Mouse (Mus musculus): Measurements from ENCODE around the gene Dcdc2a.

Gene Dcdc2a

DNA sequence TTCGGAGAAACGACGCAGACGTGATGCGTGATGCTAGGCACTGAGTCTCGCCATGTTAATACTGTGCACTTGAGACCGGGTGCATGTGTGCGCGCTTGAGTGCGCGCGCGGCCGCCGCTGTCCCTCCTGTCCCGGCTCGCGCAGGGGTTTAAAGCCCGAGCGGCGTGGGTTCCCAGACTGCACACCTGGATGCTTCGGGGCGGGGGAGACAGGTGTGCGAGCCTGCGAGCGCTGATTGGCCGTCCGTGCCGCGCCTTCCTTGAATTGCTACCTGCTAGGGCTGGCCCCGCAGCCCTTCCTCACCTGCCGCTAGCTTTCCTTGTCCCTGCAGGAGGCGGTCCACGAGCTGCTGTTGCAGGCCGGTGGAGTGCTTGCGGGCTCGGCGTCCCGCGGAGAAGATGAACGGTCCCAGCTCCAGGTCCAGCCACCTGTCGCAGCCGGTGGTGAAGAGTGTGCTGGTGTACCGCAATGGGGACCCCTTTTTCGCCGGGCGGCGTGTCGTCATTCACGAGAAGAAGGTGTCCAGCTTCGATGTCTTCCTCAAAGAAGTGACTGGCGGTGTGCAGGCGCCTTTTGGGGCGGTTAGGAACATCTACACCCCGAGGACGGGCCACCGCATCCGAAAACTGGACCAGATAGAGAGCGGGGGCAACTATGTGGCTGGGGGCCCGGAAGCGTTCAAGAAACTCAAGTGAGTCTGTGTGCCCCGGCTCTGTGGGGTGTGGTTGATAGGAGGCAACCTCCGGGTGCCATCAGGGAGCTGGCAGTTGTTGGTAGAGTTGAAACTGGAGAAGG lies at the start of gene Dcdc2a:
Gene Dcdc2a, plus strand, starts transcription at position 132 of the 795 bp plus-strand sequence.
- DNase-seq (ENCODE audit: low spot score in 2 of 2), result peak; percentile 4 to 8

- peak; percentile 48 to 67 for DNase-seq (ENCODE audit: low spot score in 2 of 2)
These were observed 48.7 kb upstream of the Dcdc2a start for GRCm38 (mm10) chr13:25007115-25007514.

DNA sequence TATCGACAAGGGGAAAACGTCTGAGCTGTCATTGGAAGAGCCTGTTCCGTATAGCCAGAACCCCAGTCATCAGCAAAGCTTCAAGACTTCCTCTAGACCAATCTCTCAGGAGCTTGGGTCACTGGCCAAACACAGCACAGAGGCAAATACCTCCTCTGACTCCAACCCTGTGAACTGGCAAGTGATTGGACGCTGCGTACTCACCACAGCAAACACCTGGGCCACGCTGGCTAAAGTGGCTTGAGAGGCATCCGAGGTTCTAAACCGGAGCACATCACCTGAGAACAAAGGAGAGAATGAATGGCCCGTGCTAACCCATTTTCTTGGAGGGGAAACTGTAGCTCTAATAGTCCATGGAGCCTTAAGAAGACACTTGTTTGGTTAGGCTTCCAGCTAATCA lies 37.5 kb upstream of the Dcdc2a start:
- no peak for DNase-seq (ENCODE audit: low spot score in 2 of 2)

DNA sequence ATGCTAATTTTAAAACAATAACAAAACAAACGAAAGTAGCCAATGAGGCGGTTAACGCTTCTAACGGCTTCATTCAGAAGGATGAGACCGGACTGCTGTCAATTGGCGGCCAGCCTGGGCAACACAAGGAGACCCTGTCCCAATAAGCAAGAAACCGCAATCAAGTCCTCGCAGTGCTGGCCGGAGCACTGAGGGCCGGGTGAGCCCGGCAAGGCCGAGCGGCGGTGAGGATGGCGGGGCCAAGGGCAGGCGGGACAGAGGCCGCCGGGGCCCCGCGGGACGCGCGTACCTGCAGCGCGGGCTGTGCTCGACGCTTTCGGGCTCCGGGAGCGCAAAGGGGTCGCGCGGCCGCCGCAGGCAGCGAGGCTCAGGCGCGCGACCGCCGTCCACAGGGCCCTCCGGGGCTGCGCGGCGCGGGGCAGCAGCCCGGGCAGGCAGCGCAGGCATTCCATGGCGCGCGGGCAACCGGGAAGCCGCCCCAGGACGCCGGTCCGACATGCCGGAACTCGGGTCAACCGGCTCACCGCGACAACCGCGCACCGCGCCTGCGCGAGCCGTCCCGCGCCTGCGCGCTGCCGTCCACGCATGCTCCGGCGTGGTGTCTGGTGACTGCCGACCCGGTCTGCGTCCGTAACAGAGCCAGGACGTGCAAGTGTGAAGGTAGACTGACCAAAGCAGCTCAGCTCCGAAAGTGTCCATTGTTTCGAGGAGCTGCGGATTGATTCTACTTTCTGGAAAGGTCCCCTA lies 35.8 kb upstream of the Dcdc2a start, which contains the start of gene Mrs2:
Gene Mrs2, minus strand, starts transcription at position 587 of the 747 bp plus-strand sequence.
- peak; percentile 86 to 90 for DNase-seq (ENCODE audit: low spot score in 2 of 2)

- DNase-seq (ENCODE audit: low spot score in 2 of 2), result no peak
These were observed 35.3 kb upstream of the Dcdc2a start for GRCm38 (mm10) chr13:25020540-25020892.

- no peak for DNase-seq (ENCODE audit: low spot score in 2 of 2)
These were observed 33.4 kb upstream of the Dcdc2a start for GRCm38 (mm10) chr13:25022386-25022785.

DNA sequence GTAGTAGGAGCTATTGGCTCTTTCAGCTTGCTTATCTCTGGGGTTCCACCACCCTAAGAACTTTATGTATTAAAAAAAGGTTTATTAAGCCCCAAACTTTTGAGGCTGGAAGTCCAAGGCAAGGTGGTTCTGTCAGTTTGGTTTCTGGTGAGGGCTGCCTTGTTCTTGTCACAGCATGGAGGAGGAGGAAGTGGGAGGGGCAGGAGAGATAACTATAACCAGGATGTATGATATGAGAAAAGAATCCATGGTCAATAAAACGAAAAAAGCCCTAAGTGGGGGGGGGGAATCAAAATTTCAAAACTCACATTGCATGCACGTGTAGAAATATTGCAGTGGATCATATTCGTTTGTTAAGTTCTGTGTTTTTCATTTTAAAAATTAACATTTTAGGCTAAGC lies 32.7 kb upstream of the Dcdc2a start:
- DNase-seq (ENCODE audit: low spot score in 2 of 2), result no peak

GRCm38 (mm10) chr13:25024655-25025054 lies 31.1 kb upstream of the Dcdc2a start:
- no peak for DNase-seq (ENCODE audit: low spot score in 2 of 2)

- DNase-seq (ENCODE audit: low spot score in 2 of 2), result no peak
These were observed 29.2 kb upstream of the Dcdc2a start for GRCm38 (mm10) chr13:25026409-25027113.

GRCm38 (mm10) chr13:25027114-25027425 lies 28.7 kb upstream of the Dcdc2a start:
- DNase-seq (ENCODE audit: low spot score in 2 of 2), result no peak

DNA sequence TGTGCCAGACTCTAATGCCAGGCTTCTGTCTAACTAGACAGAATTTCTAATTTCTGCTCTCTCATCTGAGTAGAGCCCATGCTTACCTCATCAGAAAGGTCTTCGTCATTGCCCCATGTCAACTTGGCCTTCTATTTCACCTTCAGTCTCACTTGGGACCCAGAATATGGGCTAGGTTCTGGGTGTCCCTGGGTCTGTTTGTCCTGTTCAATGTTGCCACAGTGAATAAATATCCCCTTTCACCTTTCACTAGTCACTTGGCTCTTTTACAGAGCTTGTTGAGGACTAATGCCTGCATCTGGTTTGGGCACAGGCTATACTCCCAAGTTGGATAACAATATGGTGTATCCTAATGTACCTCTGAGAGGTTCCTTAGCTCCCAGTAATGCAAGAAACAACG lies 16.3 kb upstream of the Dcdc2a start:
- DNase-seq (ENCODE audit: low spot score in 2 of 2), result no peak

- DNase-seq (ENCODE audit: low spot score in 2 of 2), result no peak
These were observed 3.1 kb upstream of the Dcdc2a start for GRCm38 (mm10) chr13:25052671-25053070.

DNA sequence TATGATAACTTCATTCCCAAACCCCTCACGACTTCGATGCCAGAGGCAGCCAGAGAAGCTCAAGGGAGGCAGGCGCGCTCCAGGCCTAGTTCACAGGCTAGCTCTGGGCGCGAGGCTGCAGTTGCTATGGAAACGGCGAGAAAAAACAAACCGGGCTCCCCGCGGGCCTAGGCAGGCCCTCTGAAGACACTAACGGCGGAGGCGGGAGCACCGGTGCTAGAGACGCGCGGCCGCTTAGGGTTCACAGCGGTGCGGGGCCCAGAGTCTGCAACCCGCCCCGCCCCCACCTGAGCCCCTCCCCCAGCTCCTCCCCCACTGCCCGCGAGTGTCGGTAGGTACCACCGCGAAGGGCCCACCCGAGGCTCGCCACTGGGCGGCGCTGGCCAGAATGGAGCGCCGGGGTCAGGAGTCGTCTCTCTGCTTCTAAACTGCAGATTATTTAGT lies 671 bp upstream of the Dcdc2a start:
- DNase-seq (ENCODE audit: low spot score in 2 of 2), result peak; percentile 79 to 80

DNA sequence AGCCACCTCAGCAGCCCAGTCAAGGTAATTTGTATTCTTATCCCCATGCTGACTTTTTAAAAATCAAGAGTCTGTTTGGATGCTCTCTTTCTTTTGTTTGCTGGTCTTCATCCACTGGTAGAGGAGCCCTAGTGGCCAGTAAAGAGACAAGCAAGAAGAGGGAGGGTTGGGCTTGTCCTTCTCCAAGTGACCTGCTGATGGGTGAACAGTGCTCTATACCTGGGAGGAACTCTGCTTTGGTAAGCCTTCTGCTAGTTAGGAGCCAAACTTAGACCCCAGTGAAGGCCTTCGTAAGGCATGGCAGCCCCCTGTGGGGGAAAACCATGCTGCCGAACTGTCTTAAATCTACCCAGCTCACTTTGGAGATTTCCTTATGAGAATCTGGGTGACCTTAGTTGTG lies 10.9 kb downstream of the Dcdc2a start:
- no peak for DNase-seq (ENCODE audit: low spot score in 2 of 2)

- DNase-seq (ENCODE audit: low spot score in 2 of 2), result no peak
These were observed 11.4 kb downstream of the Dcdc2a start for GRCm38 (mm10) chr13:25067183-25067582.

- no peak for DNase-seq (ENCODE audit: low spot score in 2 of 2)
These were observed 14.0 kb downstream of the Dcdc2a start for GRCm38 (mm10) chr13:25069765-25070164.

- no peak for DNase-seq (ENCODE audit: low spot score in 2 of 2)
These were observed 15.0 kb downstream of the Dcdc2a start for GRCm38 (mm10) chr13:25070791-25071190.

GRCm38 (mm10) chr13:25077262-25077661 lies 21.5 kb downstream of the Dcdc2a start:
- DNase-seq (ENCODE audit: low spot score in 2 of 2), result no peak

DNA sequence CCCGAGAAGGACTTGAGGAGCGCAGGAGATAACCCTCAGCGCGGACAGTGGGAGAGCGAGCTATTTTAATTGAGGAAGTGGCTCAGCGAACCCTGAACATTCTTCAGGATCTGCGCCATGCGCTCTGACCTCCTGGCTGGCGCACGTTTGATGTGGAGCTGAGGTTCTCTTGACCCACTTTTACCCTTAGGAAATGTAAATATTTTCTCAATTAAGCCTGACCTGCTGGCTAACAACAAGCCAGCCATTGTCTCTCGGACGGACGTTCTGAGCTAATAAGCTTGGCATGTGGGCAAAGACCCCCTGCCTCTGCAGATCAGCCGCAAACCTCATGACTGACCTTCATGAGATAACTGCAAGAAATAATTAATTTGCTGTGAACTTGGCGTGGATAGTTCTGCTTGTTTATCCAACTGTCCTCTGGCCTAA lies 27.4 kb downstream of the Dcdc2a start:
- no peak for DNase-seq (ENCODE audit: low spot score in 2 of 2)

- no peak for DNase-seq (ENCODE audit: low spot score in 2 of 2)
These were observed 29.3 kb downstream of the Dcdc2a start for GRCm38 (mm10) chr13:25085147-25085546.

DNA sequence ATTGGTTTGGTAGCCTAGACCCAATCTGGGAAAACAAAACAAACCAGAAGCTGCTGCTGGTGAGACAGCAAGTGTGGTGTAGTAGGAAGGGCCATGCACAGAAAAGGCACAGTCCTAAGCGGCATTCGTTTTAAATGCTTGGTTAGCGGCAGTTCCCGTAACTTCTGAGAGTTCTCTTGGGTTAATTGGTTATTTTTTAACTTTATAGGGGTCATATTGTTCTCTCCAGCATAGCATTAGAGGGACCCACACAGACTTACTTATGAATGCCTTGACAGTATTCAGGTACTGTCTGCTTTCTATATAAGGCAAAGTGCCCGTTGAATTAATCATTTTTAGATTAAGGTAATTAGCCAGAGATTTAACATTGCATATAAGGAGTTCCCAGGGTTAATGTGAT lies 35.5 kb downstream of the Dcdc2a start:
- no peak for DNase-seq (ENCODE audit: low spot score in 2 of 2)

GRCm38 (mm10) chr13:25093776-25094175 lies 38.0 kb downstream of the Dcdc2a start:
- no peak for DNase-seq (ENCODE audit: low spot score in 2 of 2)

- no peak for DNase-seq (ENCODE audit: low spot score in 2 of 2)
These were observed 38.6 kb downstream of the Dcdc2a start for GRCm38 (mm10) chr13:25094381-25094780.
